Mouse (Mus musculus): ENCODE measurements around the gene Pid1. TPM values are rescaled to one million over a fixed set of nuclear protein-coding genes. Genes with fewer than 3 reads are reported as not detected.

Gene Pid1
- polyA plus RNA-seq, 1 experiment = 67.1 TPM

DNA sequence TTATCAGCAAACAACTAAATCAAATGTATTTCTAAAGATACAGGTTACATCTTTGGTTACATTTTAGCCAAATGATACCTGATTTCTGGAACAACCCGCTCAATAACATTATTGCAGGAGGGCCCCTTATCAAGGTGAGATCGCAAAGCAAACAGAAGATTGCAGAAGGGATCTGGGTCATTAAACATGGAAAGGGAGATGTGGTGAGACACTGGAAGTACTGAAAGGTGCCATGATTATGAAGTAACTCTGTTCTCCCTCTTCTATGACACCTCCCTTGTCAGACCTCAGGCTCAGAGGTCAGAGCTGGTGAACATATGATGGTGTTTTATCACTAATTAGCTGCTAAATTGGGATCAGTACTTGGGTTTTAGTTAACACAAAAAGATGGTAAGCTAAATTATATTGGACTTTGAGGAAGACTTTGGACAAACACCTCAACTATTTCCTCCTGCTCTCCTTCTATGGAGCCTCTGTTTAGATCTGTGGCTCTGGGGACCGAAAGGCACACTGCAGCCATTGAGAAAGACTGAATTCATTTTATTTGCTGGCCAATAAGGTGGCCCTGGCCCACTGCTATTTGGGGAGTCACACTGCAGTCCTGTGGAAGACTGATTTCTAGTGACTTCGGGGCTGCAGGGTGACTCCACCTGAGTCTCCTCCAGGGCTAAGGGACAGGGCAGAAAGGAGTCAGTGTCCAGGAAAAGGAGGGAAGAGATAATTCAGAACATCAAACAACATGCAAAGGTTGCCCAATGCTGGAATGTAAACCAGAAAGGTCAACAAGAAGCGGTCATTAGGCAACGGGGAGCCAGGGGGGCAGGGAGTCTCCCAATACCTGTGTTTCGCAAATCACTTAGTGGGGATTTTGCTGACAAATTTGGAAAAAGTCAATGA lies 85.4 kb downstream of the Pid1 start:
- Histone ChIP-seq H3K9ac (ENCODE audit: low read depth, poor library complexity, severe bottlenecking) (no peak overlapping the region), H3K27me3 (ENCODE audit: control insufficient read depth, insufficient read depth, low read length, poor library complexity, severe bottlenecking) (no peaks in the 10 kb centered on the region), H3K27ac (ENCODE audit: insufficient read depth, low read length) (no peak overlapping the region), H3K4me3 (ENCODE audit: low read depth, low read length) (no peak overlapping the region), H3K9me3 (replicated peaks; ENCODE audit: control insufficient read depth, insufficient read depth, low read length, poor library complexity, severe bottlenecking) (no peaks in the 10 kb centered on the region), H3K4me1 (ENCODE audit: control insufficient read depth, insufficient read depth, low read length) (no peaks in the 10 kb centered on the region), H3K36me3 (ENCODE audit: control insufficient read depth, insufficient read depth, low read length, poor library complexity, severe bottlenecking) (no peaks in the 10 kb centered on the region)
- no peak for TF ChIP-seq CTCF (IDR thresholded peaks at IDR 0.05; ENCODE audit: low read depth, low read length)
- TF ChIP-seq EP300 (IDR thresholded peaks at IDR 0.05; ENCODE audit: insufficient read depth, low read depth, low read length) = no peak
- no peak for TF ChIP-seq POLR2A (IDR thresholded peaks at IDR 0.05; ENCODE audit: insufficient read depth, low read length)

DNA sequence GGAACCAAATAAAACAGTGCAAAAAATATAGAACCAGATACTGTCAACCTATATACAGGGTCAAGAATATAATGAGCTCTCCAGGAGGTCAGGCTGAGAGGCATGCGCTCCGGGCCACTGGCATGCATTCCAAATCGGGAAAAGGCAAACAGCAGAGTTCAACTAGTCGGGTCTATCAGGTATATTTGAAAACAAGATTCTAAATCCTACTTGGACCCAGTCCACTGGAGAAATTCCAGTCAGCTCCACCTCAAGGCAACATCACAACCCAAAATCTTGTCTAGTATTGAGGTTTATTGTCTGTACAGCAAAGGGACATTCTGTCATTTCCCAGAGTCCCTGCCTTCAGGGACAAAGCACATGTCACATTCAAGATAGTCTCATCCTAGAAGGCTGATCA lies 91.0 kb downstream of the Pid1 start:
- no peaks in the 10 kb centered on the region for H3K27me3 ChIP-seq (ENCODE audit: control insufficient read depth, insufficient read depth, low read length, poor library complexity, severe bottlenecking)
- no peak overlapping the region for H3K4me3 ChIP-seq (ENCODE audit: low read depth, low read length)
- no peaks in the 10 kb centered on the region for H3K36me3 ChIP-seq (ENCODE audit: control insufficient read depth, insufficient read depth, low read length, poor library complexity, severe bottlenecking)
- TF ChIP-seq CTCF (IDR thresholded peaks at IDR 0.05; ENCODE audit: low read depth, low read length) = no peak
- no peak for TF ChIP-seq EP300 (IDR thresholded peaks at IDR 0.05; ENCODE audit: insufficient read depth, low read depth, low read length)
- TF ChIP-seq POLR2A (IDR thresholded peaks at IDR 0.05; ENCODE audit: insufficient read depth, low read length) = no peak
- H3K27ac ChIP-seq (ENCODE audit: insufficient read depth, low read length) = no peak overlapping the region
- H3K9me3 ChIP-seq (replicated peaks; ENCODE audit: control insufficient read depth, insufficient read depth, low read length, poor library complexity, severe bottlenecking) = no peaks in the 10 kb centered on the region
- no peaks in the 10 kb centered on the region for H3K4me1 ChIP-seq (ENCODE audit: control insufficient read depth, insufficient read depth, low read length)
- no peak overlapping the region for H3K9ac ChIP-seq (ENCODE audit: low read depth, poor library complexity, severe bottlenecking)

DNA sequence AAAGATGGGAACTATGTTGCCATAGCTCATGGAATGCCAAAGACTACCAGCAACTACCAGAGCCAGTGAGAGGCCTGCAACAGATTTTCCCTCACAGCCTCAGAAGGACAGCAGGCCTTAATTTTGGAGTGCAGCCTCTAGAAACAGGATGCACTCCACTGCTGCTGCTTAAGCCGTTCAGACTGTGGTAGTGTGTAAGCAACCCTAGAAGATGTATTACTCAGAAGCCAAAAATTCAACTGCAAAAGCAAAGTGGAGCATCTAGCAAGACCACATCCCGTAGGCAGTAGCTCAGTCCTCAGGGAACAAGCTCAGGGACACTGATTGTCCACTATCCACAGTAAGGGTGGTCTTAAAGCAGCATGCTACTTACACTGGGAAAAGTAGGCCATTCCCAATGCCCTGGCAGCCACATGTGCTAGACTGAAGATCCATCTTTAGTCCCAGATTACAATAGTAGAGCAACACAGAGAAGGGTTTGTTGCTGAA lies 92.2 kb downstream of the Pid1 start:
- no peaks in the 10 kb centered on the region for H3K9me3 ChIP-seq (replicated peaks; ENCODE audit: control insufficient read depth, insufficient read depth, low read length, poor library complexity, severe bottlenecking)
- H3K9ac ChIP-seq (ENCODE audit: low read depth, poor library complexity, severe bottlenecking) = no peak overlapping the region
- H3K4me3 ChIP-seq (ENCODE audit: low read depth, low read length) = no peak overlapping the region
- no peaks in the 10 kb centered on the region for H3K27me3 ChIP-seq (ENCODE audit: control insufficient read depth, insufficient read depth, low read length, poor library complexity, severe bottlenecking)
- no peak for TF ChIP-seq POLR2A (IDR thresholded peaks at IDR 0.05; ENCODE audit: insufficient read depth, low read length)
- TF ChIP-seq EP300 (IDR thresholded peaks at IDR 0.05; ENCODE audit: insufficient read depth, low read depth, low read length) = no peak
- no peak for TF ChIP-seq CTCF (IDR thresholded peaks at IDR 0.05; ENCODE audit: low read depth, low read length)
- H3K27ac ChIP-seq (ENCODE audit: insufficient read depth, low read length) = no peak overlapping the region
- no peaks in the 10 kb centered on the region for H3K36me3 ChIP-seq (ENCODE audit: control insufficient read depth, insufficient read depth, low read length, poor library complexity, severe bottlenecking)
- no peaks in the 10 kb centered on the region for H3K4me1 ChIP-seq (ENCODE audit: control insufficient read depth, insufficient read depth, low read length)

DNA sequence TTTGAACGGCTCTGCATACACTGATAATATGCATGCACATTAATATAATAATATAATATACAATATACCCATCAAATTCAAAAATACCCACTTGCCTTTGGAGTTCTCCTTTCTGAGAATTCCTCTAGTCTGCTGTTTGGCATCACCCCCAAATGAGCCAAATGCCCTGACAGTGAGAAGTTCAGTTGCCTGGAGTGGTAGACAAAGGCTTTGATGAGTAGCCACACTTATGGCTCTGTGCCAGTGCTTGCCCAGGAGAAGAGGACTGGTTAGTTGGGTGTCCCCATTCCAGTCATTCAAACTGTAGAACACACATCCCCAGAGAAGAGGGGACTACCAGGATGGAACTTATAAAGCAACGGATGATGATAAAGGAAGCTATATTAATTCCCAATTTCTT lies 106.3 kb downstream of the Pid1 start:
- H3K4me3 ChIP-seq (ENCODE audit: low read depth, low read length) = no peak overlapping the region
- no peak overlapping the region for H3K9ac ChIP-seq (ENCODE audit: low read depth, poor library complexity, severe bottlenecking)
- no peaks in the 10 kb centered on the region for H3K9me3 ChIP-seq (replicated peaks; ENCODE audit: control insufficient read depth, insufficient read depth, low read length, poor library complexity, severe bottlenecking)
- no peaks in the 10 kb centered on the region for H3K4me1 ChIP-seq (ENCODE audit: control insufficient read depth, insufficient read depth, low read length)
- TF ChIP-seq EP300 (IDR thresholded peaks at IDR 0.05; ENCODE audit: insufficient read depth, low read depth, low read length) (no peak), CTCF (IDR thresholded peaks at IDR 0.05; ENCODE audit: low read depth, low read length) (no peak), POLR2A (IDR thresholded peaks at IDR 0.05; ENCODE audit: insufficient read depth, low read length) (no peak)
- no peak overlapping the region for H3K27ac ChIP-seq (ENCODE audit: insufficient read depth, low read length)
- H3K27me3 ChIP-seq (ENCODE audit: control insufficient read depth, insufficient read depth, low read length, poor library complexity, severe bottlenecking) = no peaks in the 10 kb centered on the region
- no peaks in the 10 kb centered on the region for H3K36me3 ChIP-seq (ENCODE audit: control insufficient read depth, insufficient read depth, low read length, poor library complexity, severe bottlenecking)

GRCm38 (mm10) chr1:84254361-84254760 lies 109.6 kb downstream of the Pid1 start:
- Histone ChIP-seq H3K9me3 (replicated peaks; ENCODE audit: control insufficient read depth, insufficient read depth, low read length, poor library complexity, severe bottlenecking) (no peaks in the 10 kb centered on the region; the same call in 1 of the 2 replicates), H3K27ac (ENCODE audit: insufficient read depth, low read length) (no peak overlapping the region), H3K27me3 (ENCODE audit: control insufficient read depth, insufficient read depth, low read length, poor library complexity, severe bottlenecking) (no peaks in the 10 kb centered on the region), H3K4me3 (ENCODE audit: low read depth, low read length) (no peak overlapping the region), H3K4me1 (ENCODE audit: control insufficient read depth, insufficient read depth, low read length) (no peaks in the 10 kb centered on the region), H3K9ac (ENCODE audit: low read depth, poor library complexity, severe bottlenecking) (no peak overlapping the region), H3K36me3 (ENCODE audit: control insufficient read depth, insufficient read depth, low read length, poor library complexity, severe bottlenecking) (no peaks in the 10 kb centered on the region)
- no peak for TF ChIP-seq EP300 (IDR thresholded peaks at IDR 0.05; ENCODE audit: insufficient read depth, low read depth, low read length)
- TF ChIP-seq CTCF (IDR thresholded peaks at IDR 0.05; ENCODE audit: low read depth, low read length) = no peak
- TF ChIP-seq POLR2A (IDR thresholded peaks at IDR 0.05; ENCODE audit: insufficient read depth, low read length) = no peak

GRCm38 (mm10) chr1:84253838-84254237 lies 110.1 kb downstream of the Pid1 start:
- H3K27ac ChIP-seq (ENCODE audit: insufficient read depth, low read length) = no peak overlapping the region
- no peak overlapping the region for H3K9ac ChIP-seq (ENCODE audit: low read depth, poor library complexity, severe bottlenecking)
- H3K4me1 ChIP-seq (ENCODE audit: control insufficient read depth, insufficient read depth, low read length) = no peaks in the 10 kb centered on the region
- no peaks in the 10 kb centered on the region for H3K27me3 ChIP-seq (ENCODE audit: control insufficient read depth, insufficient read depth, low read length, poor library complexity, severe bottlenecking)
- H3K4me3 ChIP-seq (ENCODE audit: low read depth, low read length) = no peak overlapping the region
- H3K36me3 ChIP-seq (ENCODE audit: control insufficient read depth, insufficient read depth, low read length, poor library complexity, severe bottlenecking) = no peaks in the 10 kb centered on the region
- peaks cover 3% of the 10 kb centered on the region; the same call in 1 of the 2 replicates for H3K9me3 ChIP-seq (replicated peaks; ENCODE audit: control insufficient read depth, insufficient read depth, low read length, poor library complexity, severe bottlenecking)
- TF ChIP-seq CTCF (IDR thresholded peaks at IDR 0.05; ENCODE audit: low read depth, low read length) = no peak
- TF ChIP-seq POLR2A (IDR thresholded peaks at IDR 0.05; ENCODE audit: insufficient read depth, low read length) = no peak
- TF ChIP-seq EP300 (IDR thresholded peaks at IDR 0.05; ENCODE audit: insufficient read depth, low read depth, low read length) = no peak
